Mouse (Mus musculus): ENCODE results near the gene Cyba. TPM values are rescaled to one million over a fixed set of nuclear protein-coding genes. Genes with fewer than 3 reads are reported as not detected.

Cyba gene
- polyA plus RNA-seq (2014; fragmentation: Illumina TruSeq; extraction: RNeasy Lipid Tissue Mini Kit (QIAGEN cat#74804); ENCODE audit: insufficient read depth, low read depth, low replicate concordance) = 309 TPM

GRCm38 (mm10) chr8:122432443-122433268 lies at the start of gene Cyba:
TSS of gene Cyba (minus strand) at chr8:122432930.

GRCm38 (mm10) chr8:122475580-122476320 lies 43.0 kb upstream of the Cyba start, which contains the start of the genes Rnf166 and Ctu2:
TSS of gene Rnf166 (minus strand) at chr8:122476064.
TSS of gene Ctu2 (plus strand) at chr8:122476143.

GRCm38 (mm10) chr8:122460524-122461472 lies 28.1 kb upstream of the Cyba start, which contains the start of gene Snai3:
TSS of gene Snai3 (minus strand) at chr8:122460733.

GRCm38 (mm10) chr8:122443262-122444006 lies 10.7 kb upstream of the Cyba start, which contains the start of gene Mvd:
TSS of gene Mvd (minus strand) at chr8:122443422.

GRCm38 (mm10) chr8:122421376-122422070 lies 11.2 kb downstream of the Cyba start, which contains the start of gene Il17c:
TSS of gene Il17c (plus strand) at chr8:122422020.

GRCm38 (mm10) chr8:122376365-122377231 lies 56.1 kb downstream of the Cyba start, which contains the start of gene Zc3h18:
TSS of gene Zc3h18 (plus strand) at chr8:122376609.

Other genes starting within 250 kb of the Cyba start
- 5.1 TPM for gene Zfpm1, start 150.8 kb downstream of the Cyba start, polyA plus RNA-seq (2014; fragmentation: Illumina TruSeq; extraction: RNeasy Lipid Tissue Mini Kit (QIAGEN cat#74804); ENCODE audit: insufficient read depth, low read depth, low replicate concordance)
- not detected for gene Trhr2, start 72.2 kb downstream of the Cyba start, polyA plus RNA-seq (2014; fragmentation: Illumina TruSeq; extraction: RNeasy Lipid Tissue Mini Kit (QIAGEN cat#74804); ENCODE audit: insufficient read depth, low read depth, low replicate concordance)
- 12.5 TPM for gene Zc3h18, start 56.3 kb downstream of the Cyba start, polyA plus RNA-seq (2014; fragmentation: Illumina TruSeq; extraction: RNeasy Lipid Tissue Mini Kit (QIAGEN cat#74804); ENCODE audit: insufficient read depth, low read depth, low replicate concordance)
- gene Il17c, start 10.9 kb downstream of the Cyba start, polyA plus RNA-seq (2014; fragmentation: Illumina TruSeq; extraction: RNeasy Lipid Tissue Mini Kit (QIAGEN cat#74804); ENCODE audit: insufficient read depth, low read depth, low replicate concordance) = not detected
- 15.7 TPM for gene Mvd, start 10.5 kb upstream of the Cyba start, polyA plus RNA-seq (2014; fragmentation: Illumina TruSeq; extraction: RNeasy Lipid Tissue Mini Kit (QIAGEN cat#74804); ENCODE audit: insufficient read depth, low read depth, low replicate concordance)
- 0.38 TPM for gene Snai3, start 27.8 kb upstream of the Cyba start, polyA plus RNA-seq (2014; fragmentation: Illumina TruSeq; extraction: RNeasy Lipid Tissue Mini Kit (QIAGEN cat#74804); ENCODE audit: insufficient read depth, low read depth, low replicate concordance)
- gene Rnf166, start 43.1 kb upstream of the Cyba start, polyA plus RNA-seq (2014; fragmentation: Illumina TruSeq; extraction: RNeasy Lipid Tissue Mini Kit (QIAGEN cat#74804); ENCODE audit: insufficient read depth, low read depth, low replicate concordance) = 25.3 TPM
- gene Ctu2, start 43.2 kb upstream of the Cyba start, polyA plus RNA-seq (2014; fragmentation: Illumina TruSeq; extraction: RNeasy Lipid Tissue Mini Kit (QIAGEN cat#74804); ENCODE audit: insufficient read depth, low read depth, low replicate concordance) = 12.7 TPM
- 35.9 TPM for gene Piezo1, start 118.4 kb upstream of the Cyba start, polyA plus RNA-seq (2014; fragmentation: Illumina TruSeq; extraction: RNeasy Lipid Tissue Mini Kit (QIAGEN cat#74804); ENCODE audit: insufficient read depth, low read depth, low replicate concordance)
- gene Cdt1, start 135.1 kb upstream of the Cyba start, polyA plus RNA-seq (2014; fragmentation: Illumina TruSeq; extraction: RNeasy Lipid Tissue Mini Kit (QIAGEN cat#74804); ENCODE audit: insufficient read depth, low read depth, low replicate concordance) = 5.7 TPM
- 101 TPM for gene Aprt, start 144.0 kb upstream of the Cyba start, polyA plus RNA-seq (2014; fragmentation: Illumina TruSeq; extraction: RNeasy Lipid Tissue Mini Kit (QIAGEN cat#74804); ENCODE audit: insufficient read depth, low read depth, low replicate concordance)
- gene Galns, start 178.5 kb upstream of the Cyba start, polyA plus RNA-seq (2014; fragmentation: Illumina TruSeq; extraction: RNeasy Lipid Tissue Mini Kit (QIAGEN cat#74804); ENCODE audit: insufficient read depth, low read depth, low replicate concordance) = 6.9 TPM
- gene Trappc2l, start 178.7 kb upstream of the Cyba start, polyA plus RNA-seq (2014; fragmentation: Illumina TruSeq; extraction: RNeasy Lipid Tissue Mini Kit (QIAGEN cat#74804); ENCODE audit: insufficient read depth, low read depth, low replicate concordance) = 63.9 TPM
- 0.21 TPM for gene Pabpn1l, start 189.8 kb upstream of the Cyba start, polyA plus RNA-seq (2014; fragmentation: Illumina TruSeq; extraction: RNeasy Lipid Tissue Mini Kit (QIAGEN cat#74804); ENCODE audit: insufficient read depth, low read depth, low replicate concordance)